Mouse (Mus musculus) heart, postnatal 36 days (tissue): Measurements from ENCODE around the gene Sash3. TPM values are rescaled to one million over a fixed set of nuclear protein-coding genes. Genes with fewer than 3 reads are reported as not detected.
"Not testable (repeated sequence)": the region's sequence is repeated elsewhere in the genome, so short reads cannot be mapped to it uniquely, and the experiment has no call there.

Source experiments
- DNase-seq, 2 experiments: peaks; one replicate each; pipeline ENCODE4 v3.0.0; 2021 to 2022
- intact Hi-C: fragments of 180-260 bp; cut with DNase I; formaldehyde crosslinking; loops from one replicate; pipeline ENCODE4 v1.15.1; 2025
- total RNA-seq, 2 experiments: library from RNA; stranded (reverse); gene quantifications; 2 replicates each; pipeline ENCODE4 v1.2.3; 2021

Sash3 gene
- total RNA-seq, 2 experiments from 2014 or later, result 1.6 TPM

GRCm38 (mm10) chrX:48197856-48198255 is 51.6 kb downstream of the Sash3 start:
- intact Hi-C loops, result no loop called here
- DNase-seq, result no peak

GRCm38 (mm10) chrX:48199026-48199425 is 52.8 kb downstream of the Sash3 start:
- intact Hi-C loops, result no loop called here
- DNase-seq, result no peak

GRCm38 (mm10) chrX:48200699-48201098 is 54.5 kb downstream of the Sash3 start:
- intact Hi-C loops, result loop anchor here (10.0 kb wide), 1 partner anchor 56 kb away; the partner anchor contains the start of gene Sash3
- no peak for DNase-seq

- no peak for DNase-seq
- intact Hi-C loops, result loop anchor here (10.0 kb wide), 1 partner anchor 57 kb away; the partner anchor contains the start of gene Sash3
Measured at GRCm38 (mm10) chrX:48201973-48202372, 55.7 kb downstream of the Sash3 start.

- intact Hi-C loops, result loop anchor here (10.0 kb wide), 1 partner anchor 58 kb away; the partner anchor contains the start of gene Sash3
- DNase-seq, result no peak
Measured at GRCm38 (mm10) chrX:48202436-48202835, 56.2 kb downstream of the Sash3 start.

- no peak for DNase-seq
- intact Hi-C loops, result loop anchor here (10.0 kb wide), 1 partner anchor 58 kb away; the partner anchor contains the start of gene Sash3
Measured at GRCm38 (mm10) chrX:48202995-48203394, 56.8 kb downstream of the Sash3 start.

GRCm38 (mm10) chrX:48203763-48204162 is 57.5 kb downstream of the Sash3 start:
- intact Hi-C loops, result loop anchor here (10.0 kb wide), 1 partner anchor 59 kb away; the partner anchor contains the start of gene Sash3
- DNase-seq, result no peak

GRCm38 (mm10) chrX:48204469-48204868 is 58.2 kb downstream of the Sash3 start:
- no peak for DNase-seq
- intact Hi-C loops, result loop anchor here (10.0 kb wide), 1 partner anchor 60 kb away; the partner anchor contains the start of gene Sash3

- no peak for DNase-seq
- intact Hi-C loops, result loop anchor here (5.0 to 10.0 kb wide), 2 partner anchors 49 to 63 kb away; partner anchors contain the start of genes Sash3 and Utp14a
Measured at GRCm38 (mm10) chrX:48207761-48208487, 61.7 kb downstream of the Sash3 start.

- peak; percentile 88 to 90 for DNase-seq
- intact Hi-C loops, result loop anchor here (5.0 to 10.0 kb wide), 2 partner anchors 49 to 64 kb away; partner anchors contain the start of genes Sash3 and Utp14a
Measured at GRCm38 (mm10) chrX:48208519-48209185, 62.4 kb downstream of the Sash3 start, which contains the start of gene Zdhhc9. TSS of gene Zdhhc9 (minus strand) at chrX:48208878.

- intact Hi-C loops, result loop anchor here (5.0 to 10.0 kb wide), 2 partner anchors 48 to 65 kb away; partner anchors contain the start of genes Sash3 and Utp14a
- not testable (repeated sequence) for DNase-seq
Measured at GRCm38 (mm10) chrX:48209746-48210145, 63.5 kb downstream of the Sash3 start.

Other genes starting within 250 kb of the Sash3 start
- gene Ocrl, start 234.0 kb upstream of the Sash3 start, total RNA-seq, result 10 to 100 TPM; 11.0 to 11.6 TPM
- 10 to 100 TPM in 1 of 2 experiments, 1 to 10 TPM in 1; 8.4 to 14.5 TPM for gene Apln, start 111.6 kb upstream of the Sash3 start, total RNA-seq
- gene Xpnpep2, start 37.7 kb upstream of the Sash3 start, total RNA-seq, result 1 to 10 TPM; 1.6 to 2.8 TPM
- gene Zdhhc9, start 62.4 kb downstream of the Sash3 start, total RNA-seq, result 10 to 100 TPM; 29.9 to 34.2 TPM
- gene Utp14a, start 110.4 kb downstream of the Sash3 start, total RNA-seq, result 10 to 100 TPM; 13.8 to 18.8 TPM
- gene Bcorl1, start 194.9 kb downstream of the Sash3 start, total RNA-seq, result 1 to 10 TPM; 7.6 to 8.5 TPM